21 mouse cellular contexts compared by ENCODE assay signal in genomic region chr6:82608756-82609155, GRCm38 (mm10).
DNase-seq lines count a peak whose midpoint lies in the region; ATAC-seq and TF ChIP-seq lines count a peak whose summit lies in the region.
"Had no signal": no experiment of that assay in that cellular context is flagged by ENCODE, and none has a peak within 500 bp of the region (broad histone marks: within the 10 kb centered on the region; RNA-seq: fewer than 3 reads in every experiment).

No protein-coding gene starts in this region.

- no peak overlapping the region for H3K4me2 ChIP-seq in forebrain, postnatal 0 days (ENCODE audit: low read depth)
- H3K4me2 ChIP-seq in forebrain, embryonic 14.5 days (ENCODE audit: low read length): no peak overlapping the region
- no peak overlapping the region for H3K4me2 ChIP-seq in liver, postnatal 0 days (ENCODE audit: low read depth, low read length)
- H3K4me2 ChIP-seq in liver, embryonic 11.5 days: no peak overlapping the region
- H3K4me2 ChIP-seq: embryonic facial prominence, embryonic 13.5 days; heart, embryonic 12.5 days; intestine, embryonic 15.5 days; kidney, embryonic 15.5 days; liver, embryonic 12.5 days; lung, embryonic 15.5 days; midbrain, embryonic 13.5 days had no signal

- H3K36me3 ChIP-seq in forebrain, postnatal 0 days (ENCODE audit: insufficient read depth): no peaks in the 10 kb centered on the region
- no peaks in the 10 kb centered on the region for H3K36me3 ChIP-seq in forebrain, embryonic 14.5 days (ENCODE audit: control insufficient read depth, insufficient read depth, low read length)
- H3K36me3 ChIP-seq in liver, postnatal 0 days (replicated peaks; ENCODE audit: insufficient read depth, low read length): no peaks in the 10 kb centered on the region
- no peaks in the 10 kb centered on the region for H3K36me3 ChIP-seq in liver, embryonic 11.5 days (ENCODE audit: control insufficient read depth, insufficient read depth, low read length)
- H3K36me3 ChIP-seq: embryonic facial prominence, embryonic 13.5 days; heart, embryonic 12.5 days; intestine, embryonic 15.5 days; kidney, embryonic 15.5 days; liver, embryonic 12.5 days; lung, embryonic 15.5 days; midbrain, embryonic 13.5 days had no signal

- H3K27ac ChIP-seq in forebrain, postnatal 0 days (ENCODE audit: low read depth, low read length): peak overlapping the region; percentile 15; the same call in 1 of the 2 replicates
- H3K27ac ChIP-seq in forebrain, embryonic 14.5 days (ENCODE audit: low read depth, low read length): no peak overlapping the region
- H3K27ac ChIP-seq in liver, postnatal 0 days (ENCODE audit: low read depth): no peak overlapping the region
- no peak overlapping the region for H3K27ac ChIP-seq in liver, embryonic 11.5 days (ENCODE audit: low read depth, low read length)
- H3K27ac ChIP-seq: embryonic facial prominence, embryonic 13.5 days; intestine, embryonic 15.5 days; kidney, embryonic 15.5 days; liver, embryonic 12.5 days; lung, embryonic 15.5 days; macrophage; midbrain, embryonic 13.5 days had no signal

- peak; percentile 21; the same call in 1 of the 2 replicates for ATAC-seq in forebrain, postnatal 0 days
- no peak for ATAC-seq in forebrain, embryonic 14.5 days
- ATAC-seq in liver, postnatal 0 days: no peak
- no peak for ATAC-seq in liver, embryonic 11.5 days (replicated peaks; ENCODE audit: low FRiP score)
- ATAC-seq in inflammation-experienced regulatory T-cells, adult 6 months: no peak
- ATAC-seq: intestine, embryonic 15.5 days; liver, embryonic 12.5 days had no signal

- no peak overlapping the region for H3K9ac ChIP-seq in forebrain, postnatal 0 days
- H3K9ac ChIP-seq in forebrain, embryonic 14.5 days (ENCODE audit: low read length): no peak overlapping the region
- H3K9ac ChIP-seq in liver, postnatal 0 days (replicated peaks): no peak overlapping the region
- no peak overlapping the region for H3K9ac ChIP-seq in liver, embryonic 11.5 days (ENCODE audit: low read depth, low read length)
- H3K9ac ChIP-seq: embryonic facial prominence, embryonic 13.5 days; heart, embryonic 12.5 days; intestine, embryonic 15.5 days; kidney, embryonic 15.5 days; liver, embryonic 12.5 days; lung, embryonic 15.5 days; midbrain, embryonic 13.5 days had no signal

- TF ChIP-seq CTCF in forebrain, postnatal 0 days (IDR thresholded peaks at IDR 0.05; ENCODE audit: low read depth): peak; percentile 41
- peak; percentile 13; the same call in 1 of the 2 replicates for TF ChIP-seq CTCF in liver, postnatal 0 days (IDR thresholded peaks at IDR 0.05; ENCODE audit: low read depth)

- 76% methylated on average over 4 of the region's 4 CpGs for WGBS in forebrain, postnatal 0 days
- WGBS in forebrain, embryonic 14.5 days: 91% methylated on average over 4 of the region's 4 CpGs
- WGBS in liver, postnatal 0 days (ENCODE audit: insufficient replicate concordance): 86% methylated on average over 4 of the region's 4 CpGs
- 90% methylated on average over 4 of the region's 4 CpGs for WGBS in liver, embryonic 11.5 days

- peak; percentile 20 for DNase-seq in forebrain, postnatal 0 days
- no peak for DNase-seq in forebrain, embryonic 14.5 days (ENCODE audit: low spot score)
- no peak for DNase-seq in liver, postnatal 0 days
- DNase-seq in liver, embryonic 11.5 days (ENCODE audit: low spot score): no peak
- peak; percentile 15 for DNase-seq in testis, postnatal 10 days (ENCODE audit: low spot score)
- DNase-seq in testis, postnatal 14 days (ENCODE audit: low spot score): no peak
- DNase-seq: adrenal gland, postnatal 36 days; cerebellum, adult 11-12 months; cerebellum, postnatal 14 days; kidney, postnatal 4 days; retina, postnatal 1 day; thymus, postnatal 25 days had no signal

- no peak overlapping the region for H3K4me3 ChIP-seq in forebrain, postnatal 0 days (ENCODE audit: low read depth, low read length)
- H3K4me3 ChIP-seq in forebrain, embryonic 14.5 days (ENCODE audit: low read depth, low read length): no peak overlapping the region
- H3K4me3 ChIP-seq in liver, postnatal 0 days (ENCODE audit: low read depth, low read length): no peak overlapping the region
- no peak overlapping the region for H3K4me3 ChIP-seq in liver, embryonic 11.5 days (ENCODE audit: low read depth, low read length)
- H3K4me3 ChIP-seq: embryonic facial prominence, embryonic 13.5 days; heart, embryonic 12.5 days; intestine, embryonic 15.5 days; kidney, embryonic 15.5 days; liver, embryonic 12.5 days; lung, embryonic 15.5 days; midbrain, embryonic 13.5 days had no signal

- H3K27me3 ChIP-seq in forebrain, postnatal 0 days (ENCODE audit: insufficient read depth, low read length): no peaks in the 10 kb centered on the region
- H3K27me3 ChIP-seq in forebrain, embryonic 14.5 days (replicated peaks; ENCODE audit: control insufficient read depth, insufficient read depth, low read length): no peaks in the 10 kb centered on the region
- H3K27me3 ChIP-seq in liver, postnatal 0 days (ENCODE audit: insufficient read depth, low read length): no peaks in the 10 kb centered on the region
- no peaks in the 10 kb centered on the region for H3K27me3 ChIP-seq in liver, embryonic 11.5 days (replicated peaks; ENCODE audit: control insufficient read depth, insufficient read depth, low read length)
- H3K27me3 ChIP-seq: embryonic facial prominence, embryonic 13.5 days; heart, embryonic 12.5 days; intestine, embryonic 15.5 days; kidney, embryonic 15.5 days; liver, embryonic 12.5 days; lung, embryonic 15.5 days; midbrain, embryonic 13.5 days had no signal

- TF ChIP-seq EP300 in liver, postnatal 0 days (IDR thresholded peaks at IDR 0.05; ENCODE audit: low read depth): no peak

- no peaks in the 10 kb centered on the region for H3K9me3 ChIP-seq in forebrain, postnatal 0 days (ENCODE audit: low read length)
- no peaks in the 10 kb centered on the region for H3K9me3 ChIP-seq in forebrain, embryonic 14.5 days (replicated peaks; ENCODE audit: control insufficient read depth, low read length)
- H3K9me3 ChIP-seq in liver, postnatal 0 days (ENCODE audit: low read length): no peaks in the 10 kb centered on the region
- H3K9me3 ChIP-seq in liver, embryonic 11.5 days (ENCODE audit: control insufficient read depth, low read length): no peaks in the 10 kb centered on the region
- H3K9me3 ChIP-seq: embryonic facial prominence, embryonic 13.5 days; intestine, embryonic 15.5 days; kidney, embryonic 15.5 days; liver, embryonic 12.5 days; lung, embryonic 15.5 days; midbrain, embryonic 13.5 days had no signal

- H3K4me1 ChIP-seq in forebrain, postnatal 0 days (ENCODE audit: insufficient read depth): peaks cover 4% of the 10 kb centered on the region; the same call in 1 of the 2 replicates
- H3K4me1 ChIP-seq in forebrain, embryonic 14.5 days (ENCODE audit: control insufficient read depth, insufficient read depth, low read length): no peaks in the 10 kb centered on the region
- H3K4me1 ChIP-seq in liver, postnatal 0 days (ENCODE audit: insufficient read depth): no peaks in the 10 kb centered on the region
- H3K4me1 ChIP-seq in liver, embryonic 11.5 days (replicated peaks; ENCODE audit: control insufficient read depth, insufficient read depth, low read length): no peaks in the 10 kb centered on the region
- H3K4me1 ChIP-seq: heart, embryonic 12.5 days; intestine, embryonic 15.5 days; kidney, embryonic 15.5 days; liver, embryonic 12.5 days; lung, embryonic 15.5 days had no signal

Comparison
In these comparisons a context has a peak if more than half of its experiments do, and no peak if none do; other contexts are left out.
1. DNase-seq: peak in forebrain, postnatal 0 days (single experiment) and testis, postnatal 10 days (single experiment); none in forebrain, embryonic 14.5 days (single experiment), liver, postnatal 0 days (single experiment), liver, embryonic 11.5 days (single experiment) and testis, postnatal 14 days (single experiment).